Mouse (Mus musculus): ENCODE measurements around the gene Dpm1. TPM values are rescaled to one million over a fixed set of nuclear protein-coding genes. Genes with fewer than 3 reads are reported as not detected.

Gene Dpm1
- total RNA-seq (2021): 10 to 100 TPM; 59.3 to 60.8 TPM
- long read RNA-seq, experiment 1, transcript Dpm1-205 (3 exons, 538 nt): minor isoform, 5 of 63 reads
- long read RNA-seq, experiment 1, transcript Dpm1-204 (7 exons, 630 nt): minor isoform, 12 of 63 reads
- long read RNA-seq, experiment 1, transcript Dpm1-209 (9 exons, 2,293 nt): major isoform, 44 of 63 reads
- long read RNA-seq, experiment 1, partial matches to known transcripts: 1 of 63 reads
- long read RNA-seq, experiment 1, other reads (novel, unspliced or antisense): 0 of 63 reads
- long read RNA-seq, experiment 2, full-length matches to known transcripts: 40 of 45 reads
- long read RNA-seq, experiment 2, partial matches to known transcripts: 3 of 45 reads
- long read RNA-seq, experiment 2, other reads (novel, unspliced or antisense): 2 of 45 reads

DNA sequence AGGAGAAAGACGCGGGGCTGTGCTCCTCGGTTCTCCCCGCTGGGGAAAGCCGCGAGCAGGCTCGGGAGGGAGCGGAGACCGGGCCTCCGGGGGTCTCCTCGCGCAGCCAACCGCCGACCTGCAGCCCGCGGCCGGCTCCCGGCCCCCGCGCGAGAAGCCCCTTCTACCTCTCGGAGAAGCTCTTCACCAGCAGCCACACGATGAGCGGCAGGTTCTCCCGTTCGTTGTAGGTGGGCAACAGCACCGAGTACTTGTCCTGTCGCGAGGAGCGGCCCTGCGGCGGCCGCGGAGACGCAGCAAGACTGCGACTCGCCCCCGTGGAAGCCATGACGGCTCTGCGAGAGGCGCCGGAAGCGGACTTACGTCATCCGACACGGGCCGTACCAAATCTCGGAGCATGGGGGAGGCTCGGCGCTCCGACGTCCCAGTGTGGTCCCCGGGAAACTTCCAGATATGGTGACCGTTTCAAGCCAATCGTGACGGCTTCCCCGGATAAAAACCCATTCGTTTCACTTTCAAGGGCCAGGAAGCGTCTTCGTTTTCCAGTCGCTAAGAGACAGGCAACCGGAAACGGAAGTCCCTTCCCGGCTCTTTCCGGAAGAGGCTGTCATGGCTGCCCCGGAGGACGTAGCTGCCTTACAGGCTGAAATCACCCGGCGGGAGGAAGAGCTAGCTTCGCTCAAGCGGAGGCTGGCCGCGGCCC is at the start of gene Dpm1, which contains the start of the genes Gm20716 and Mocs3:
TSS of gene Dpm1 (minus strand) at position 566 of the 703 bp plus-strand sequence.
TSS of gene Gm20716 (minus strand) at position 339 of the 703 bp plus-strand sequence.
TSS of gene Mocs3 (plus strand) at position 597 of the 703 bp plus-strand sequence.
- DNase-seq (ENCODE audit: low spot score in 2 of 2): peak; percentile 83 to 88

DNA sequence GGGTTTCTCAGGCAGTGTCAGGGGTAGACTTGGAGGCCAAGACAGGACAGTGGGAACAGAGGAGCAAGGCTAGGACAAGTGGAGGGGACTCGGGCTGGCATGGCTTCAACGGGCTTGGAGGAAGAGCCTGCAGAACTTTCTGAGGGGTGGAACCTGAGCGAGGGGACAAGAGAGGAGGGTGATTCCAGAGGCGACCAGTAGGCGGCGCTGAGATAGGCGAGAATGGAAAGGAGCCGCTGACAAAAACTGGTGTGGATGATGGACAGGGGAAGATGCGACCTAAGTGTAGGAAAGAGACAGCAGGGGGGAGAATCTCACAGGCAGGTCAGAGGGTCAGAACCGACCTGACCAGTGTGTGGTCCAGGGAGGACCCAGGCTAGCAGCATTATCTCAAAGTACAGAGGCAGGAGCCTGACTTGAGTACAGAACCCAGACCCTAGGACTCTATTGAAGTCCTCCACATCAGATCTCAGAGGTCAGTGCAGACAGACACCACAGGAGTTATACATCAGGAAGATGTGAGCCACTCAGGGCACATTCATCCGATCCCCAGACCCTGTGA is 44.1 kb upstream of the Dpm1 start:
- DNase-seq (ENCODE audit: low spot score in 2 of 2): peak; percentile 70 to 83

DNA sequence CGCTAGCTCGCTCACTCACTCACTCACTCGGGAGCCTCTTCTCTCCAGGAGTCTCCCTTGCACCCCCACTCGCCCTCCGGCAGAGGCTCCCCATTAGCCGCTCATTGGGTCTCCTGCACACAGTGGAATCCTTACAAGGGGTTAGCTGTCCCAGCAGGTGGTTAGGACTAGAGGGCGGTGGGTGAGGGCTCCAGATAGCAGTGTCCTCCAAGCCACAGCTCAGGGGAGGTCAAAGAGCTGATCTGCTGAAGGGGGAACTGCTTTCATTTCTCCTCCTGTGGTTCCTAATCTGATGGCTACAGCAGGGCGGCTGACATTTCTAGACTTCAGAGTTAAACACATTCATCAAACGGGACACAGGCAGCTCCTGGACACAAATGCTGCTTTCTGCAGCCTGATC is 43.0 kb upstream of the Dpm1 start:
- no peak for DNase-seq (ENCODE audit: low spot score in 2 of 2)

DNA sequence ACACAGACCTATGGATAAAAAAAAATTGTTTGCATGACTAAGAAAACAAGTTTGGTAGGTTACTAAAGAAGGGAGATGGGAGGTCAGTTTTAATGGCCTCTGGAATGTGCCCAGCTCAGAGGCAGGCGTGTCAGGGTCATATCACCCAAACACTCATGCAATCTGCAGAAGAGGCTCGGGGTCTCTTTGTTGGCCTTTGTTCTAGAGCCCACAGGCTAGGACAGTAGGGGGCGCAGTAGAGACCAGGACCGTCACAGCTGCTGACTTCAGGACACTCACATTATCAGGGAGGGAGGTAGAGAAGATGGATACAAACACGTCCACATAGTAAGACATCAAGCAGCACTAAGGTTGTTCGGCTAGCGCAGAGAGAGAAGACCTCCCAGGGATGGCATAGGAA is 37.6 kb upstream of the Dpm1 start:
- DNase-seq (ENCODE audit: low spot score in 2 of 2): no peak

DNA sequence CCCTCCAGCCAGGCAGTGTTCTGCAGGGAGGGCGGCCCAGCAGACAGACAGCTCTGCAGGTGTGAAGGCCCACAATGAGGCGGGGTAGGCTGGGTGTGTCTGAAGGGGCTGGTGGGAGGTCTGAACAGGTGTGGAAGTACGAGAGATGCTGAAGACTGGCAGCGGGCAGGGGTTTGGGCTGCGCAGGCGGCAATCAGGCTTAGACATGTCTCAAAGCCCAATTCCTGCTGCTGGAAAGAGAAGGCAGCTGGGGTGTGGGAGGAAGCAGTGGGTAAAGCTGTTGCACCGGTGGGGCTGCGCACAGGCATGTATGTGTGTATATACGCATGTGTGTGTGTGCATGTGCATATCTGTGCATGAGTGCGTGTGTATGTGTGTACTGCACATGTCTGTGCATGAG is 30.5 kb upstream of the Dpm1 start:
- DNase-seq (ENCODE audit: low spot score in 2 of 2): peak; percentile 64 to 82

DNA sequence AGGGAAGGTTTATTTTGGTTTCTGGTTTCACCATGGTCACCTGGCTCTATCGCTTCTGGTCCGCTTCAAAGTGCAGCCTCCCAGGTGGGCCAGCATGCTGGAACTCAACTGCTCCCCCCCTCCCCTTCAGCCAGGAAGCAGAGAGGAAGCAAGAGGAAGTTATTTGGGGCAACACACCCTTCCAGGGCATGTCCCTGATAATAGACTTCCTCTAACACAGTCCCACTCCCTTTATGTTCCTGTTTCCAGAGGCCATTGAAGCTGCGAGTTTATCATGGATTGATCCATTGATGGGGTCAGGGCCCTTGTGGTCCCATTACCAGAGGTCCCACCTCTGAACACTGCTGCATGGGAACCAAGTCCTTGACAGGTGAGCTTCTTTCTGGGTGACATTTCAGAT is 29.7 kb upstream of the Dpm1 start:
- no peak for DNase-seq (ENCODE audit: low spot score in 2 of 2)

DNA sequence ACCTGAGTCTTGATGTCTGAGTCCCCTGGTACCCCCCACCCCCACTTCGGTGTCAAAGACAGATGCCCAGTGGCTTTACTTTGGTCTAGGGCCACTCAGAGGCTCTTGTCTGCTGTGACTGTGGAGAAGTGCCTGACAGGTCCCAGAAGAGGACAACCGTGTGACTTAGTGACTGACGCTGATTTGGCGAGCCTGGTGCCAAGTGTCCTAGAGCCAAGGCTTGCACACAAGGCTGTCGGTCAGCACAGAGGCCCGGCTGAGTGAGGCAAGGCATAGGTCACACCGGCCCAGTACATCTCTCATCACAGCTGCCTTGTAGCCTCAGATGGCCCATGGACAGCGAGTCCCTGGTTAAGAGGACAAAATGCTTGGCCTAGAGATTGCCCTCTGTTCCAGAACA is 28.7 kb upstream of the Dpm1 start:
- DNase-seq (ENCODE audit: low spot score in 2 of 2): no peak

DNA sequence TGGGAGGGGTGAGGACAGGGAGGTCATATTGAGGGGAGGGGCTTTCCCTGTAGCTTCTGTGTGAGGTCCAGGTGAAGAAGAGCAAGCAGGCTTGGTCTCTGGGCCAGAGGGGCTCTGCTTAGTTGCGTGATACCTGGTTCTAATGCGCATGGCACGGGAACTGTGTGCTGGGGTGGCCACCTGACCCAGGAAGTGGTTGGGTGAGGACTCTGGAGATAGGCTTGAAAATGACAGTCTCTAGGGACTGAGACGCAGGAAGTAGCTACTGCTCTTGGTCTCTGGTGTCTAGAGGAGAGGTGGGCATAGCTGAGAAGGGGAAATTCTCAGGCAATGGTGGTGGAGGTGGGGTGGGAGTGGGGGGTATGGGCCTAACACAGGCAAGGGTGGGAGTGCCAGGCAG is 26.8 kb upstream of the Dpm1 start:
- no peak for DNase-seq (ENCODE audit: low spot score in 2 of 2)

DNA sequence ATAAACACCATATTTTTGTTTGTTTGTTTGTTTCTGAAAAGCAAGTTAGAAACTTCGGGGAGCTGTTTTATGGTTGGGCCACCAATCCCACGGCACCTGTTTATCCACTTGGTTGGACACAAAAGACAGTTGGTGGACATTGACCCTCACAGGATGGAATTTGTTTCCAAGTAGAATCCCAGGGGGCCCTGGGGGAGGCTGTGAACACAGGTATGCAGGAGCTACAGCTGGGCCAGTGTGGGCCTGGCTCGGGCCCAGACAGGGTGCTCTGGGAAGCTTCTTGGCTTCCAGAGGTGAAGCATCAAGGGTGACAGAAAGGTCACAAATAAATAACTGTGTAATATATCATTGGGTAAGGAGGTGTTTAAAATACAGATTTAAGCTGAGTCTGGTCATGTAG is 26.1 kb upstream of the Dpm1 start:
- DNase-seq (ENCODE audit: low spot score in 2 of 2): no peak

DNA sequence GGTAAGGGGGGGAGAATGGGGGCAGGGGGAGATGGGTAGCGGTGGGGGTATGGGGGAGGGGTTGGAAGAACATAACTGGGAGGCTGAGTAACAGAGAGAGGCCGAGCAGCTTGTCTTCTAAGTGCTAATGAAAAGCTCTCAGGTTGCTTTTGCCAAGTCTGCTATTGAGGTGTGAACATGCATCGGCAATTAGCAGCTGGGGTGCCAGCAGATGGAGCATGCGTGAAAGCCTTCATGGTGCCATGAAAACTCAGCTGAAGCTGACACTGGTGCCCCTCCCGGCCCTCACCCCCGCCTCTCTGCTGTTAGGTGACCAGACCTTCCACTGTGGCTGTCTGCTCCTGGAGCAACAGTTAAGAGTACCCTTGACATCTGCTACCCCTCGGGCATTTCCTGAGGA is 23.4 kb upstream of the Dpm1 start:
- peak in 1 of 2 experiments; percentile 45 for DNase-seq (ENCODE audit: low spot score in 2 of 2)

DNA sequence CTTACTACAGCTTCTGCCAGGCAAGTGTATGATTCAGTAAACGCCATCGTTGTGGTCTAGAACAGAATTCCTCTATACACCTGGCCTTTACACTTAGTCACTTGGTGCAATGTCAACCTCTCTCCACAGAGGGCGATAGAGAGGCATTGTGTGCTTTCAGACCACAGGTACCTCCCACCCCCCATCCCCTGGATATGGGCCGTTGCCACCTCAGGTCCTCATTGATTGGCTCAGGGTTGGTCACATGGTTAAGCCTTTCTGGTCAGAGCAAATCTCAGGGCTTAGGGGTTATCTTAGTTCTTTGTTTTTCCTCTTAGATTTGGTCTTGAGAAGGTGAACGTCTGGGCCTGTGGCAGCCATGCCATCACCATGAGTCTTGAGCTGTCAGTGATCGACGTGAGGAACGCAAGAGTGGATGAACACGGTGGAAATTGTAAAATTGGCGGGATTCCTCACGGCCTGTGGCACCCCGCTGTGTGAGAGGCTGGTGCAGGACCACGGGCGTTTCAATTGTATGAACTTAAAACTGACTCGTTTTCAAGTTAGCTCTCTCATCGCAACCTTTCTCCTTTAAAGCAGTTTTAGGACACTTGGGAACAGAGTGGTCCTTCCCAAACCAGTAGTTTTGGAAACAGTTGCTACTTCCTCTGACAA is 22.4 kb upstream of the Dpm1 start:
- DNase-seq (ENCODE audit: low spot score in 2 of 2): no peak

DNA sequence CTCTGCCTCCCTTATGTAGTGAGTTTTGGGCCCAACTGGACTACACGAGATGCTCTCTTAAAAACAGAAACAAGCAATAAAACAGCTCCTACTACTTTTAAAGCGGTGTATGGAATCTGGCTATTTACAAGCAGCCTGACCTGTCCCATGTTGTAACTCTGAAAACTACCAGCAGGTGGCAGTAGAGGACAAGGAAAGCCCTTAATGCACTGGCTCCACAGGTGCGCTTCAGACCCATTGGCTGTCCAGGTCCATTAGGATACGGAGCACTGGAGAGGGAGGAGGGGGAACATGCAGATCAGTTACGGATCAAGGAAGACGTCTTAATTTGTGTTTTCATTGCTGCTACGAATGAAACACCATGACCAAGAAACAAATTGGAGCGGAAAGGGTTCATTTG is 19.9 kb upstream of the Dpm1 start:
- peak; percentile 87 to 97 for DNase-seq (ENCODE audit: low spot score in 2 of 2)

DNA sequence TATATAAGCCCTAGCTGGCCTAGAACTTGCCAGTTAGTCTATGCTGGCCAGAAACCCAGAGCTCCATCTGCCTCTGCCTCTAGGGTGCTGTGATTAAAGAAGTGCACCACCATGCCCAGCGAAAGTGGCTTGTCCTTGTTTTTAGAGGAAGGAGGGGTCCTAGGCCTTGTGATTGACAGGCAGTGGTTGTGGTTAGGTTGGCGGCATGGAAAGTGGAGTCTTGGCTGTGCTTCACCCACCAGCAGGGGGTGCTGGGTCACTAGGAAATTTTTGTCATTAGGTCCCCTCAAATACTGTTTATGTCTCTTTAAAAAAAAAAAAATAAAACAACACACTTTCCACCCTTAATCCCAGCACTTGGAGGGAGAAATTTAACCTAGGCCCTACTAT is 18.5 kb upstream of the Dpm1 start:
- DNase-seq (ENCODE audit: low spot score in 2 of 2): no peak

DNA sequence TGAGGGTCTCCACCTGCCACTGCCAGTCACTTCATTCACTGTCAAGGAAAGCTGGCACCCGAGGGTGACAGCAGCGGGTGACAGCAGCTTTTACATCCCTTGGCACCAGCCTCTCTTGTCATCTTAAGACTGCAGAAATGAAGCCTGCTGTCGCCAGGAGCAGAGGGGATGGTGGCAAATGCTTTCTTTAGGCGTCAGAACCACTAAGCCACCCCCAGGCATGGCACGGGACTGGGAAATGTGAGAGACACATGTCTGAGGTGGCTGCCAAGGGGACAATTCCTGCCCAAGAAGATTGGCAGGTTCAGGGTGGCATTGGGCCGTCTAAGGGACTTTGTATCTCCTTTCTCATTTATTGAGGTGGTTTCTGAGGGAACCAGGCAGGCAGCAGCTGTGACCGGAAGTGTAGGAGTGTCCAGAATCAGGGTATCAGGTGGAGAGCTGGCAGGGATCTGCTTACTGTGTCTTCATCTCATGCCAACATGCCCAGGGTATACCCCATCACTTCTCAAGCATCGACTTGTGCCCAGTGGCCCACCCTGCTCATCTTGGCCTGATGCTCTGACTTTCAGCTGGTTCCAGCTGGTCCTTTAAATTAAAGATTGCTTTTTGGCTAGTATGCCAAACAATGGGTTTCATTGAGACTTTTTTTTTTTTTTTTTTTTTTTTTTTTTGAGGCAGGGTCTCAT is 17.9 kb upstream of the Dpm1 start:
- no peak for DNase-seq (ENCODE audit: low spot score in 2 of 2)

DNA sequence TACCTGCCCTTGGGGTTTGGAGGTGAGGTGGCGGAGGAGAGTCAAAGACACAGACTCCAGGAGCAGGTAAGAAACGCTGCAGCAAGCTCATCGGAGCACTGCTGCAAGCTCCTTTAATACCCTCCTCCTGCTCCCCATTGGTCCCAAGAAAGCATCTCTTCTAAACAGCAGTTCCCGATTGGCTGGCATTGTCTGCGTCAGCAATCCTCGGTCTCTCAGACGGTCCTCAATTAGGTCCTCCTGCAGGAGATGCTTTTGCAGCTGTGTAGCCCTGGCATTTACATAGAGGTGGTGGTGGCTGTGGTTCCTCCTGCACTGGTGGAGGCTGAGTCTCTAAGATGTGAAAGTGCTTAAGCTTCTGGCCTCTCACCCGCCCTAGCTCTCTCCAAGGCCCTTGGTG is 15.2 kb upstream of the Dpm1 start:
- no peak for DNase-seq (ENCODE audit: low spot score in 2 of 2)

DNA sequence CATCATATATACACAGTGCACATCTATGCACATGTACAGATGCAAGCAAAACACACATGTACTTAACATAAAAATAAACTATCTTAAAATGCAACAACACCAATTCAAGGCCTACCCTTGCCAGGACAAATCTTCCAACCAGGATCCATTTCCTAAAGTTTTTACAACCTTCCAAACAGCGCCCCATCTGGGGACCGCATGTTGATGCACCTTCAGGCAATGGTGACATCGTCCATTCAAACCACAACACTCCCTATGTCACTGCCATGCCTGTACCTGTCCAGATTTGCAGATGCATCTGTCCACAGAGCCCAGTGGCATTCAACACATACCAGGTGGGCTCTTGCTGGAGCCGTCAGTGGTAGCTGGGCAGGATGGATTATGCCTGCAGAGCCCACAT is 12.9 kb upstream of the Dpm1 start:
- DNase-seq (ENCODE audit: low spot score in 2 of 2): no peak

DNA sequence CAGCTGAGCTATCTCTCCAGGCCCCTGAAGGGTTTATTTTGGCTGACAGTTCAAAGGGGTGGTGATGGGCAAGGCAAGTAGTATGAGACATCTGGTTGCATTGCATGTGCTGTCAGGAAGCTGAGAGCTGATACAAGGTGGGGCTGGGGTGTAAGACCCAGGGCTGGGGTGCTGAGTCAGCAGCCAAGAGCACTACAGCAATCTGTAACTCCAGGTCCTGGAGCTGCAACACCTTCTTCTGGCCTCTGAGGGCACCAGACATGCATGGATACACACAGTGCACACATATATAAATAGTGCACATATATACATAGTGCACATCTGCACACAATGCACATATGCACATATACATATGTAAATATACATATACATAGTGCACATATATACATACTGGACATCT is 12.4 kb upstream of the Dpm1 start:
- no peak for DNase-seq (ENCODE audit: low spot score in 2 of 2)

DNA sequence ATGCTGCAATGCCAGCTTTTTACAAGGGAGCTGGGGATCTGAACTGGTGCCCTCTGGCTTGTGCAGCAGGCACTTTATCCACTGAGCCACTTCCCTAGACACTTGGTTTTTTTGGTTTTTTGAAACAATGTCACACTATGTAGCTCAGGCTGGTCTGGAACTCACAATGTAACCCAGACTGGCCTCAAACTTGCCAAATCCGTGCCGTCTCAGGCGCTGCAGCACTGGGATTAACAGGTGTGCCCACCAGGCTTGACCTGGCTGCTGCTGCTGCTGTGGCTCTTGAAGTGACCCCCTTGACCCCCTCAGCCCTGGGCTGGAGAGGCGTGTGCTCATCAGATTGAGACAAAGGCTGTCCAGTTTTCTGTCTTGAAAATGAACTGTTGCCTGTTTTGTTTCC is 7.9 kb upstream of the Dpm1 start:
- DNase-seq (ENCODE audit: low spot score in 2 of 2): no peak

DNA sequence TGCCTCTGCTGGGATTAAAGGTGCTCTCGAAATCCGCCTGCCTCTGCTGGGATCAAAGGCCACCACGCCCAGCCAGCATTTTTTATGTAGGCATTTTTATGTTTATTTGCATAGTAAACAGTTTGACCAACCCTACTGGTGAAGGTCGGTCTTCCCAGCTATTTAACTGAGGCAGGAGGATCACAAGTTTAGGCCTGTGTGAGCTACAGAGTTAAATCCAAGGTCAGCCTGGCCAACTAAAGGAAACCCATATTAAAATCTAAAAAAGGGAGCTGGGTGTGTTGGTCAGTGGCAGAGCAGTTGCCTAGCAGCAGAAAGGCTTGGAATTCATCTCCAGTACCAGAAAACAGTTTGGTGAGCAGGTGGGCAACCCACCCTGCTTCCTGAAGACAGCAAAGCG is 2.9 kb upstream of the Dpm1 start:
- DNase-seq (ENCODE audit: low spot score in 2 of 2): no peak

DNA sequence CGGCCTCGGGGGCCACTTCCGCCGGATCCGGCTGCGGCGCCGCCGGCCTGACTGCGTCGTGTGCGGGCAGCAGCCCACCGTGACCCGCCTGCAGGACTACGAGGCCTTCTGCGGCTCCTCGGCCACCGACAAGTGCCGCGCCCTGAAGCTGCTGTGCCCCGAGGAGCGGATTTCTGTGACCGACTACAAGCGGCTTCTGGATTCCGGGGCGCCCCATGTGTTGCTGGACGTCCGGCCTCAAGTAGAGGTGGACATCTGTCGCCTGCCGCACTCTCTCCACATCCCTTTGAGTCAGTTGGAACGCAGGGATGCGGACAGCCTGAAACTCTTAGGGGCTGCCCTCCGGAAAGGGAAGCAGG is 1.1 kb upstream of the Dpm1 start:
- DNase-seq (ENCODE audit: low spot score in 2 of 2): no peak

DNA sequence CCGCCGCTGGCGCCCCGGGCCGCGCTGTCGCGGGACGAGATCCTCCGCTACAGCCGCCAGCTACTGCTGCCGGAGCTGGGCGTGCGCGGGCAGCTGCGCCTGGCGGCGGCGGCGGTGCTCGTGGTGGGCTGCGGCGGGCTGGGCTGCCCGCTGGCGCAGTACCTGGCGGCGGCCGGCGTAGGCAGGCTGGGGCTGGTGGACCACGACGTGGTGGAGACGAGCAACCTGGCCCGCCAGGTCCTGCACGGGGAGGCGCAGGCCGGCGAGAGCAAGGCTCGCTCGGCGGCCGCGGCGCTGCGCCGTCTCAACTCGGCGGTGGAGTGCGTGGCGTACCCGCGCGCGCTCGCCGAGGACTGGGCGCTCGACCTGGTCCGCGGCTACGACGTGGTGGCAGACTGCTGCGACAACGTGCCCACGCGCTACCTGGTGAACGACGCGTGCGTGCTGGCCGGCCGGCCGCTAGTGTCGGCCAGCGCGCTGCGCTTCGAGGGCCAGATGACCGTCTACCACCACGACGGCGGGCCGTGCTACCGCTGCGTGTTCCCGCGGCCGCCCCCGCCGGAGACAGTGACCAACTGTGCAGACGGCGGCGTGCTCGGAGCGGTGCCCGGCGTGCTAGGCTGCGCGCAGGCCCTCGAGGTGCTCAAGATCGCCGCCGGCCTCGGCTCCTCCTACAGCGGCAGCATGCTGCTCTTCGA is 531 bp upstream of the Dpm1 start:
- DNase-seq (ENCODE audit: low spot score in 2 of 2): peak in 1 of 2 experiments; percentile 36

Measured in left cerebral cortex, adult 18-20 months (tissue).